Mouse (Mus musculus) kidney, postnatal 0 days (tissue): ENCODE measurements at regions not wholly inside any gene's neighbourhood (a gene's known extent, or its start where the extent isn't known, plus 50 kb on each side); places are given as distances from the start of the nearest gene placed in this dataset.

Experiments
- ATAC-seq: fragments of 200-750 bp; cut with Nextera tagmentation; replicated peaks from 2 replicates; pipeline ENCODE4 v1.8.0; 2017; ENCODE audit warnings: low read depth, moderate number of reproducible peaks, moderate TSS enrichment, moderate library complexity; ENCODE audit not compliant: low FRiP score
- DNase-seq: peaks from one replicate; pipeline ENCODE4 v3.0.0-alpha.2; 2016; ENCODE audit warnings: low spot score
- H3K27ac ChIP-seq: fragments of 300-500 bp; sonication (generic); 2 replicates; pipeline ENCODE4 v1.5.1; 2014; ENCODE audit warnings: mild to moderate bottlenecking
- H3K27me3 ChIP-seq: fragments of 300-500 bp; sonication (generic); 2 replicates; pipeline ENCODE4 v1.6.1; 2014; ENCODE audit warnings: low read length, mixed read lengths; ENCODE audit not compliant: insufficient read depth
- H3K36me3 ChIP-seq: fragments of 300-500 bp; sonication (generic); 2 replicates; pipeline ENCODE4 v1.6.1; 2014; ENCODE audit warnings: low read length, mixed read lengths; ENCODE audit not compliant: insufficient read depth
- H3K4me1 ChIP-seq: fragments of 300-500 bp; sonication (generic); replicated peaks from 2 replicates; pipeline ENCODE4 v1.6.1; 2014; ENCODE audit warnings: antibody characterized with exemption, low read length, mixed read lengths; ENCODE audit not compliant: insufficient read depth
- H3K4me2 ChIP-seq: fragments of 300-500 bp; sonication (generic); 2 replicates; pipeline ENCODE4 v1.6.1; 2014; ENCODE audit warnings: mild to moderate bottlenecking, low read length, moderate library complexity, mixed read lengths
- H3K4me3 ChIP-seq: fragments of 300-500 bp; sonication (generic); replicated peaks from 2 replicates; pipeline ENCODE4 v1.5.1; 2014; ENCODE audit warnings: low read depth, low read length
- H3K9ac ChIP-seq: fragments of 300-500 bp; sonication (generic); 2 replicates; pipeline ENCODE4 v1.6.1; 2014; ENCODE audit warnings: low read depth, low read length
- H3K9me3 ChIP-seq: fragments of 300-500 bp; sonication (generic); replicated peaks from 2 replicates; pipeline ENCODE4 v1.6.1; 2016; ENCODE audit warnings: low read length, inconsistent platforms, mixed read lengths
- CTCF ChIP-seq: IDR thresholded peaks from 2 replicates; pipeline ENCODE4 v1.5.1; 2016; ENCODE audit warnings: antibody characterized with exemption, low read depth, mild to moderate bottlenecking, moderate library complexity
- WGBS: fragments of 180-500 bp; shearing (Covaris S2); extraction: QIAGEN DNeasy Blood & Tissue Kit; methylation state at CpG from one replicate; pipeline ENCODE4 v1.1.7; 2014; 5-methylcytosine and 5-hydroxymethylcytosine counted together

DNA sequence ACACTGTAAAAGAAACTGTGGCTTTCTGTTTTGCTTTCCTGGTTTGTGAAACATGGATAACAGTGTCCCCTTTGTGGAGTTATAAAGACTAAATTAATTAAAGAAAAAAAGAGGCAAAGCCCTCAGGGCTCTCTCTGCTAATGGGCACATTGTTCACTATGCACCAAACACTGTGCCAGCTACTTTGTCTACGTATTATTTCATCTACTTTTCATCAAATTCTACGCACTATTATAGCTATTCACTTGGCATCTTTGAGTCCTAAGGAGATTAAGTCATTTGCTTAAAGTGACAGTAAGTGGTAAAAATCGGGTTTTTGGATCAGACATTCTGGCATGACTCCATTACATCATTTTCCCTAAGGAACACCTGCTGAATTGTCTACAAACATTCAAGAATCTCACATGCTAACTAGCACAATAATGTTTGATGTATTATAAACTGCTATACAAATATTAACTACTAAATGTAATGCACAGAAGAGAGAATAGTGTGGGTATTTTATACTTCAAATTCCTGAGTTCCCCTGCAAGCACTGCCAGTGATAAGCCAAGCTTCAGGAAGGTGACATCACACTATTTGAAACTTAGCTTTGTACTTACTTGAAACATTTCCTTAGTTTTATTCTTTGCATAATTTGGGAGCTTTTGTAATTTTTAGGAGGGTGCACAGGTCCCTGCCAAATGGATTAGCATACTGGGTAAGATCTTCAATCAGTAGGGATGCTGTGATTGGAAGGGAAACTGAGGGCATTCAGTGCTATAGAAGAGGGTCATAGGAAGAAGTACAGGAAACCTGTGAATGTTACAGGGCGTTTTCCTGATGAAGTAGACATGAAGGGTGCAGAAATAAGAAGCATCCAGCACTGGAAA lies 504.7 kb upstream of the Sel1l start:
- no peak overlapping the region for H3K4me3 ChIP-seq
- H3K36me3 ChIP-seq = no peaks in the 10 kb centered on the region
- H3K9me3 ChIP-seq = no peaks in the 10 kb centered on the region
- H3K9ac ChIP-seq = no peak overlapping the region
- ATAC-seq (no peak), DNase-seq (no peak)
- TF ChIP-seq CTCF = no peak
- 64% methylated on average over 4 of the region's 4 CpGs for WGBS
- no peaks in the 10 kb centered on the region for H3K27me3 ChIP-seq
- no peak overlapping the region for H3K4me2 ChIP-seq
- no peaks in the 10 kb centered on the region for H3K4me1 ChIP-seq
- no peak overlapping the region for H3K27ac ChIP-seq

GRCm38 (mm10) chr12:92318241-92318640 lies 469.3 kb upstream of the Sel1l start:
- no peak overlapping the region for H3K4me3 ChIP-seq
- no peak overlapping the region for H3K27ac ChIP-seq
- H3K27me3 ChIP-seq = no peaks in the 10 kb centered on the region
- H3K4me2 ChIP-seq = no peak overlapping the region
- H3K36me3 ChIP-seq = no peaks in the 10 kb centered on the region
- TF ChIP-seq CTCF = no peak
- ATAC-seq (no peak), DNase-seq (peak; percentile 39)
- no peak overlapping the region for H3K9ac ChIP-seq
- 45% methylated on average over 1 of the region's 1 CpGs for WGBS
- H3K4me1 ChIP-seq = no peaks in the 10 kb centered on the region
- no peaks in the 10 kb centered on the region for H3K9me3 ChIP-seq

- DNase-seq (no peak), ATAC-seq (no peak)
- no peaks in the 10 kb centered on the region for H3K27me3 ChIP-seq
- H3K9ac ChIP-seq = no peak overlapping the region
- H3K36me3 ChIP-seq = no peaks in the 10 kb centered on the region
- no peak overlapping the region for H3K27ac ChIP-seq
- H3K4me1 ChIP-seq = no peaks in the 10 kb centered on the region
- H3K4me3 ChIP-seq = no peak overlapping the region
- no peak for TF ChIP-seq CTCF
- WGBS = 85% methylated on average over 3 of the region's 3 CpGs
- H3K9me3 ChIP-seq = no peaks in the 10 kb centered on the region
- no peak overlapping the region for H3K4me2 ChIP-seq
Observed at GRCm38 (mm10) chr12:92317609-92318008, 468.7 kb upstream of the Sel1l start.

DNA sequence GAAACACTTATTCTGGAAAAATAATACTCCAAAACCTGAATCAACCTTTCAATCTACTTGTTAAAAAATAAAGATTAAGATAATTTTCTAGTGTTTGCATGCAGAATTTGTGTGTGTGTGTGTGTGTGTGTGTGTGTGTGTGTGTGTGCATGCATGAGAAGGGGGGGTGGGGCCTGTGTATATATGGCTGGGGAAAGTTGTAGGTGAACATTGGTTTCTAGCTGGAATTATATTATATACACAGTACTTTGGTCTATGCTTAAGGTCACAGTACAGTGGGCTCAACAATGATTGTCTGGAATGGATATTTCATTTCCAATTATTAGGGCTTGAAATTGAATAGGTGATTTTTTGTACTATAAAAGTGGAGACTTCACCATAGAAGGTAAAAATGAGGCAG lies 467.3 kb upstream of the Sel1l start:
- H3K9me3 ChIP-seq = no peaks in the 10 kb centered on the region
- H3K4me2 ChIP-seq = no peak overlapping the region
- no peak overlapping the region for H3K4me3 ChIP-seq
- no peaks in the 10 kb centered on the region for H3K36me3 ChIP-seq
- H3K27me3 ChIP-seq = no peaks in the 10 kb centered on the region
- no peak overlapping the region for H3K9ac ChIP-seq
- H3K27ac ChIP-seq = no peak overlapping the region
- ATAC-seq (no peak), DNase-seq (no peak)
- no peak for TF ChIP-seq CTCF
- H3K4me1 ChIP-seq = no peaks in the 10 kb centered on the region

DNA sequence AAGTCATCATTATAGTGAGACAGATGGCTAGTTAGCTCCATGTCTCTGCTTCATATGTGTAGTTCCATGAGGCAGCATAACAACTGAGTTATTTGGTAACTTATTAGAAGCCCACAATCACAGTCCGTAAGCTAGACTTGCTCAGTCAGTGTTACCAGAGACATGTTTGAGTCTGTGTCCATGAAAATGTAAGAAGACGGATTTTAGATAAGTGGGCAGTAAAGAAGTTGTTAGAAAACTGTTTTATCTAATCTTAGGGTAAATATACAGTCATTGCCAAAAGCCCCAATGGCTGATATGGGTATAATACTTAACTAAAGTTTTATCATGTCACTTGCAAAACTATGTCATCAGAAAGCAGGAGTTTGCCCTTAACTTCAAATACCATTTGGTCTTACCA lies 466.9 kb upstream of the Sel1l start:
- no peaks in the 10 kb centered on the region for H3K27me3 ChIP-seq
- WGBS = 75% methylated on average over 2 of the region's 2 CpGs
- H3K4me2 ChIP-seq = no peak overlapping the region
- ATAC-seq (no peak), DNase-seq (no peak)
- H3K9me3 ChIP-seq = no peaks in the 10 kb centered on the region
- H3K9ac ChIP-seq = no peak overlapping the region
- TF ChIP-seq CTCF = no peak
- no peak overlapping the region for H3K4me3 ChIP-seq
- H3K36me3 ChIP-seq = no peaks in the 10 kb centered on the region
- H3K4me1 ChIP-seq = no peaks in the 10 kb centered on the region
- no peak overlapping the region for H3K27ac ChIP-seq

DNA sequence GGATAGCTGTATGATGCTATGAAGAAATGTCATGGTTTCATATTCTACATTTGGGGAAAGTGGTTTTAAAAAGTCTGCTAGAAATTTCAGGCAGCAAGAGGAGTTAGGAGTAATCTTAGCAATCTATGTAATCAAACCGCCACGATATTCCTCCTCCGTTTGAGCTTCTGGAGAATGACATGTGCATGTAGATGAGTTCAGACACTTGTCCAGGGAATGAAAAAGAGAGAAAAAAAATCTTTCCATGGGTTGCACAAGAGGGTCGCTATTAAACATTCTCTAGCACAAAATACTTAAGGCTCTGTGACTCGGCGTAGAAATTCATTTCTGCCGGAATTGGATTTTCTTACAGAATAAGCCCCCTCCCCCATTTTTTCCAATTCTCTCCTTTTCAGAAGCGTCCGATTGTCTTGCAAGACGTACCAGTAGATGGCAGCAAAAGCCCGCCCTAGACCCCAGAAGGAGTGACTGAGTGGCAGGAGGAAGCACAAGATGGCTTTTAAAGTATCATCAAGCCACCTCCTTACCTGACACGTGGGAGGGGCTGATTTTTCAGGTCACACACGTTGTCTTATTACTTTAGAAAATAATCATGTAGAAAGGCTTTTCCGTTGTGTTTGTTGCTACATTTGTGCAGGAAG lies 454.1 kb upstream of the Sel1l start:
- Histone ChIP-seq H3K4me2 (peak overlapping the region; percentile 10; the same call in 1 of the 2 replicates), H3K27ac (no peak overlapping the region), H3K9ac (no peak overlapping the region), H3K4me1 (no peaks in the 10 kb centered on the region), H3K27me3 (no peaks in the 10 kb centered on the region), H3K36me3 (no peaks in the 10 kb centered on the region), H3K9me3 (no peaks in the 10 kb centered on the region), H3K4me3 (no peak overlapping the region)
- no peak for ATAC-seq
- DNase-seq = peak; percentile 83
- peak; percentile 89 for TF ChIP-seq CTCF
- WGBS = 20% methylated on average over 14 of the region's 14 CpGs
